Mouse (Mus musculus) liver, postnatal 0 days (tissue): ENCODE measurements around the gene Vwa8.

Experiments
- CTCF ChIP-seq: sonication (generic); IDR thresholded peaks from 2 replicates; pipeline ENCODE4 v1.5.1; 2016; ENCODE audit warnings: antibody characterized with exemption, low read depth
- EP300 ChIP-seq: IDR thresholded peaks from 2 replicates; pipeline ENCODE4 v1.6.1; 2016; ENCODE audit warnings: antibody characterized with exemption, low read depth, mild to moderate bottlenecking

- TF ChIP-seq EP300 (no peak), CTCF (no peak)
Measured at GRCm38 (mm10) chr14:79161741-79162140, 312.9 kb downstream of the Vwa8 start.
